Mouse (Mus musculus): ENCODE results near the gene Ramp3.

DNA sequence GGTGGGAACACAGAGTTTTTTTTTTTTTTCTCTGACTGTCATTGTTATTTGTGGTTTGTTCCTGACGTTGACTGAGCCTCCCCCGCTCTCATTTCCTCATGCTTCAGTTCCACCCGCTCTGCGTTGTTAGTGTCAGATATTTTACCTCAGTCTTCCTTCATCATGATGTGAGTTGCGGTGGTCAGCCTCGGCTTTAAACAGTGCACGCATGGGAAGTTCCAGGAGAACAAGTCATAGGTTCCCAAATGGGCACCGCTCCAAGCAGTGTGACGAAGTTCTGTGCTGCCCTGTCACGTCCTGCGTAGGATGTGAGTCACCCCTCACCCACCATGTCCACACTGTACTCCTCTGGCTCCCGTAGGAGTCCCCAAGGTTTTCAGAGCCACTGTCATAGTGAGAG, 36.9 kb downstream of the Ramp3 start:
- TF ChIP-seq CTCF (IDR thresholded peaks at IDR 0.05; ENCODE audit: low read depth, low read length) = no peak
- TF ChIP-seq POLR2A (IDR thresholded peaks at IDR 0.05; ENCODE audit: extremely low read depth, insufficient read depth, low read length) = no peak

All from liver, adult 2 months (tissue).